Mouse (Mus musculus) liver, adult 2 months (tissue): ENCODE measurements around the gene Gga2.

ENCODE experiments used
- CTCF ChIP-seq: fragments of 200-500 bp; IDR thresholded peaks from 2 replicates; pipeline ENCODE4 v1.5.1; 2011; ENCODE audit warnings: low read depth, low read length, control low read depth
- POLR2A ChIP-seq: fragments of 200-500 bp; IDR thresholded peaks from 2 replicates; pipeline ENCODE4 v1.6.1; 2011; ENCODE audit warnings: low read length, control low read depth; ENCODE audit not compliant: insufficient read depth; ENCODE audit errors: extremely low read depth

DNA sequence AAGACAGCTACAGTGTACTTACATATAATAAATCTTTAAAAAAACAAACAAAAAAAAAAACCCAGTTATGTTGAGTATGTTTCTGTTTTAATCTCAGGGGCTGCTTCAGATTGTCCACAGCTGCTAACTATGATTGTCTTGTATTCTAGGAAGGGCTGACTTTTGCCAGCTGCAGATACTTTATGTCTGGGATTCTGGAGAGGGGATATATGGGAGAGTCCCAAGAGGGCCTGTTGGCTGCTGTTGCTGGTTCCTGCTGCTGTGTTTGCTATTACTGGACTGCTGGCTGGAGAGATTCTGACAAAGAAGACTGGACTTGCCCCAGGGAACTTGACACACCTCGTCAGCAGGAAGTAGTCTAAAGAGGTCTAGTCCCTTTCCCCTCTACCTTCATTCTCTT, 29.8 kb upstream of the Gga2 start:
- no peak for TF ChIP-seq CTCF
- no peak for TF ChIP-seq POLR2A
